Mouse (Mus musculus): ENCODE data around the gene Gm21891.
"Not testable (repeated sequence)": the region's sequence is repeated elsewhere in the genome, so short reads cannot be mapped to it uniquely, and the experiment has no call there.

Gm21891 gene

DNA sequence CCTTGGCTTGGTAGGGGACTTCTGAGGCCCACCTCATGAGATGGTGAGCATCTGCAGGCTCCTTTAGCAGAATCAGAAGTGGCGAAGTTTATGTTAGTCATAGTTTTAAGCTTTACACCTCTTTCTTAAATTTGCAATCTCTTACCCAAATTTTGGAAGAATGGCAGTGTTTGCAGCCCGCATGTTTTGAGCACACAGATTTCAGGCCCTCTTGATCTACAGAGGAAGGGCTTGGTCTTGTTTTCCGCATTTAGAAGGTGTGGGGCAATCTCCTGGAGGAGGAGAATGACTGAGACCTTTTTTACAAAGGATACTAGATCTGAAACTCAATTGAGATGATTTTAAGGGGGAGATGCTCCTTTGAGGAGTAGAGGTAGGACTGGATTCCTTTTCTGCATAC lies at the start of gene Gm21891:
Gene Gm21891 (minus strand): TSS at position 101 of the 400 bp plus-strand sequence.
- DNase-seq (ENCODE audit: low spot score), result not testable (repeated sequence)

- not testable (repeated sequence) for DNase-seq (ENCODE audit: low spot score)
These were observed 28.4 kb upstream of the Gm21891 start, which contains the start of gene Gm21425 for GRCm38 (mm10) chrY:13161668-13162067. Gene Gm21425 (plus strand): TSS chrY:13161968.

Data from ovary, postnatal 10 days (tissue).